Mouse (Mus musculus) liver, postnatal 0 days (tissue): ENCODE data around the gene Gapdh.

Source experiments
- CTCF ChIP-seq: sonication (generic); IDR thresholded peaks from 2 replicates; pipeline ENCODE4 v1.5.1; 2016; ENCODE audit warnings: antibody characterized with exemption, low read depth
- EP300 ChIP-seq: IDR thresholded peaks from 2 replicates; pipeline ENCODE4 v1.6.1; 2016; ENCODE audit warnings: antibody characterized with exemption, low read depth, mild to moderate bottlenecking

DNA sequence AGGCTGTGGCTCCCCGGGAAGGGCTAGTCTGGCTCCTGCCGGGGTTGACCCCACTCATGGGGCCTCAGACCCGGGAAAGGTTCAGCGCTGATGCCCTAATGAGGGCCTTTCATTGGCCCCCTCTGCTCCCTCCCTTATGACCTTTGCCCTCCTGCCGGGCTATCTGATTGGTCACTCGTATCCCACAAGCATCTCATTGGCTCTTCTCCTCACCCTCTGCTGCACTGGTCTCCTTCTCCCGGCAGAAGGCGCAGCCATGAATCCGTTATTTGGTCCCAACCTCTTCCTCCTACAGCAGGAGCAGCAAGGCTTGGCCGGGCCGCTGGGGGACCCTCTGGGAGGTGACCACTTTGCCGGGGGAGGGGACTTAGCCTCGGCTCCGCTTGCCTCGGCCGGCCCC is 21.3 kb downstream of the Gapdh start, which contains the start of gene Iffo1:
- TF ChIP-seq CTCF (peak; percentile 67), EP300 (no peak)
